Mouse (Mus musculus): ENCODE results near the gene Kcnh7.

- TF ChIP-seq CTCF (IDR thresholded peaks at IDR 0.05; ENCODE audit: control insufficient read depth, insufficient read depth, insufficient read length) (no peak), USF1 (IDR thresholded peaks at IDR 0.05; ENCODE audit: low read depth) (no peak), CEBPB (IDR thresholded peaks at IDR 0.05; ENCODE audit: low read depth) (no peak), MYOD1 (IDR thresholded peaks at IDR 0.05; ENCODE audit: control insufficient read depth, insufficient read length, low read depth) (no peak)
These were observed 341.5 kb downstream of the Kcnh7 start for GRCm38 (mm10) chr2:62842630-62843029.

All from C2C12 (cell line).